Mouse (Mus musculus): ENCODE measurements around the gene Socs4. TPM values are rescaled to one million over a fixed set of nuclear protein-coding genes. Genes with fewer than 3 reads are reported as not detected.

The Socs4 gene
- total and polyA plus RNA-seq, 3 experiments, result 7.0 to 25.1 (median 13.2) TPM

DNA sequence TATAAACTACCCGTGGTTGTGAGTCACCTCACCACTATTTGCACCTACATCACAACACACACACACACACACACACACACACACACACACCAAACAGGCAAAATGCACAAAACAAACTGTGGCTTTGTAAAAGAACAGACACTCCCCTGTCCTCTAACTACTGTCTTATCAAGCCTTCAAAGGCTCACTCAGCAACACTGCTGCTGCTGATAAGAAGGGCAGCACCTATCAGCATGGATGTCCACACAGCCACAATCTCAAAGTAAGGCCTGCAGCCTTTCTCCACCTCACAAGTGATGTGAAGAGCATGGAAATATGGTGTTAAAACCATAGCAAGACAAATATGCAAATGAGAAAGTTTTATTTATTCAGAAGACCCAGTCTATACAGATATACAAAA, 36.1 kb upstream of the Socs4 start:
- in situ Hi-C loops (cut with MboI; ENCODE audit: low pct_ligation_motif_present, low pct_unique_long_range_greater_than_20kb, low sequenced_read_pairs) (loop anchor here (25.0 kb wide), 1 partner anchor 353 kb away; the partner anchor contains the start of gene Samd4), dilution Hi-C loops (cut with MboI; ENCODE audit: extremely low pct_ligation_motif_present, extremely low pct_unique_long_range_greater_than_20kb, low sequenced_read_pairs) (no loop called here)
- no peak overlapping the region for H3K27ac ChIP-seq (ENCODE audit: insufficient read depth, low read depth)
- H3K79me2 ChIP-seq (replicated peaks; ENCODE audit: control insufficient read depth, extremely low read depth, insufficient read depth, poor library complexity, severe bottlenecking), result no peaks in the 10 kb centered on the region
- DNase-seq (ENCODE audit: extremely low read depth), result no peak
- H3K27me3 ChIP-seq (replicated peaks), result no peaks in the 10 kb centered on the region
- no peak overlapping the region for H3K4me3 ChIP-seq (replicated peaks in 1 of 3; ENCODE audit: low read depth in 2 of 3, low read length in 2 of 3, poor library complexity in 1 of 3)
- H3K4me1 ChIP-seq (ENCODE audit: control insufficient read depth in 1 of 2, insufficient read depth in 2 of 2), result no peaks in the 10 kb centered on the region
- TF ChIP-seq KAT2A (IDR thresholded peaks at IDR 0.05; ENCODE audit: insufficient replicate concordance, low read length) (no peak), ZKSCAN1 (IDR thresholded peaks at IDR 0.05; ENCODE audit: borderline replicate concordance, low read depth, low read length) (no peak), ETS1 (conservative IDR thresholded peaks at IDR 0.05; ENCODE audit: low read depth, low read length) (no peak), ZMIZ1 (IDR thresholded peaks at IDR 0.05; ENCODE audit: low read depth, low read length) (no peak)
- peaks cover 9% of the 10 kb centered on the region for H3K9me3 ChIP-seq (replicated peaks; ENCODE audit: low read length)
- no peak overlapping the region for H3K9ac ChIP-seq (ENCODE audit: insufficient read depth, low read depth)
- peaks cover 39 to 56% of the 10 kb centered on the region in 2 experiments for H3K36me3 ChIP-seq (replicated peaks in 1 of 2; ENCODE audit: control insufficient read depth in 1 of 2, insufficient read depth in 1 of 2, low read length in 1 of 2)
- no peak overlapping the region for H3K4me2 ChIP-seq (ENCODE audit: insufficient read depth, low read depth, poor library complexity, severe bottlenecking)

DNA sequence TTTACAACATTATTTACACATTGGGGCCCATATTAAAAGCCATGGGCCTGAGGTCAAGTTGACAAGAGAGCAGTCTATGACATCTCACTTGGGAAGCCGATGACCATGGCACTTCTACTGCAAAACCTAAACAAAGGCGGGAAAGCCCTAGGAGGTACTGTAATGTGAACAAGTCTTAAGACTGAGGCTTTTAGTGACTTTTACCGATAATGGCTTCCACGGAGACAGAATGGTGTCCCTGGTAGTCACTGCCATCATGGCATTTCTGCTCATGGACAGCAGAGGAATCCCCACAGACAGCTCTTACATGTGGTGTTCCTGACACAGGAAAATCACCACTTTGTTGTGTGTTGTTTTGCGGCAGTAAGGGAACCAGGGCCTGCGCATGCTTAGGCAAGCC, 35.7 kb upstream of the Socs4 start:
- Histone ChIP-seq H3K4me3 (replicated peaks in 1 of 3; ENCODE audit: low read depth in 2 of 3, low read length in 2 of 3, poor library complexity in 1 of 3) (no peak overlapping the region), H3K4me1 (ENCODE audit: control insufficient read depth in 1 of 2, insufficient read depth in 2 of 2) (no peaks in the 10 kb centered on the region), H3K9ac (ENCODE audit: insufficient read depth, low read depth) (no peak overlapping the region), H3K9me3 (replicated peaks; ENCODE audit: low read length) (peaks cover 5% of the 10 kb centered on the region), H3K27ac (ENCODE audit: insufficient read depth, low read depth) (no peak overlapping the region), H3K79me2 (replicated peaks; ENCODE audit: control insufficient read depth, extremely low read depth, insufficient read depth, poor library complexity, severe bottlenecking) (no peaks in the 10 kb centered on the region), H3K27me3 (replicated peaks) (no peaks in the 10 kb centered on the region), H3K4me2 (ENCODE audit: insufficient read depth, low read depth, poor library complexity, severe bottlenecking) (no peak overlapping the region), H3K36me3 (replicated peaks in 1 of 2; ENCODE audit: control insufficient read depth in 1 of 2, insufficient read depth in 1 of 2, low read length in 1 of 2) (peaks cover 41 to 61% of the 10 kb centered on the region in 2 experiments)
- DNase-seq (ENCODE audit: extremely low read depth), result no peak
- TF ChIP-seq SIN3A (IDR thresholded peaks at IDR 0.05; ENCODE audit: low read length), result no peak
- no peak for TF ChIP-seq UBTF (IDR thresholded peaks at IDR 0.05; ENCODE audit: low read depth, low read length)
- TF ChIP-seq KAT2A (IDR thresholded peaks at IDR 0.05; ENCODE audit: insufficient replicate concordance, low read length), result no peak
- in situ Hi-C loops (cut with MboI; ENCODE audit: low pct_ligation_motif_present, low pct_unique_long_range_greater_than_20kb, low sequenced_read_pairs), result loop anchor here (25.0 kb wide), 1 partner anchor 354 kb away; the partner anchor contains the start of gene Samd4
- dilution Hi-C loops (cut with MboI; ENCODE audit: extremely low pct_ligation_motif_present, extremely low pct_unique_long_range_greater_than_20kb, low sequenced_read_pairs), result no loop called here

DNA sequence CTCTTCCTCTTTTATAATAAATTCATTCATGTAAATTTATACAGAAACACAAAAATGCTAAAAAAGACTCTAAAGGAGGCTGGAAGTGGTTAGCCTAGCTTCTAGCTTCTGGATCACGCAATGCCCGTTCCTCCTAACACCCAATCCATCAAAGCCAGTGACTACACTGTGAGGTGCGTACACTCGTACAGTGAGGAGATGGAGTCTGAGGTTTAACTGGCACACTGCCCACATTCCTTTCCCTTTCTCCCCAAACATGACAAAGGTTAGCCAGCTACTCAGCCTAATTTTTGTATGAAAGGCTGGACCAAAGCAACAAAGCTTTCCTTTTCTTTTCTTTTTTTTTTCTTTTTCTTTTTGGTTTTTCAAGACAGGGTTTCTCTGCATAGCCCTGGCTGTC, 34.0 kb upstream of the Socs4 start:
- no peak overlapping the region for H3K27ac ChIP-seq (ENCODE audit: insufficient read depth, low read depth)
- dilution Hi-C loops (cut with MboI; ENCODE audit: extremely low pct_ligation_motif_present, extremely low pct_unique_long_range_greater_than_20kb, low sequenced_read_pairs), result no loop called here

More for the DNA sequence above, 34.0 kb upstream of the Socs4 start:
- no peaks in the 10 kb centered on the region for H3K79me2 ChIP-seq (replicated peaks; ENCODE audit: control insufficient read depth, extremely low read depth, insufficient read depth, poor library complexity, severe bottlenecking)
- H3K9ac ChIP-seq (ENCODE audit: insufficient read depth, low read depth), result no peak overlapping the region
- H3K27me3 ChIP-seq (replicated peaks), result no peaks in the 10 kb centered on the region
- no peaks in the 10 kb centered on the region for H3K9me3 ChIP-seq (replicated peaks; ENCODE audit: low read length)
- DNase-seq (ENCODE audit: extremely low read depth), result no peak
- TF ChIP-seq EP300 (IDR thresholded peaks at IDR 0.05; ENCODE audit: low read length) (no peak), BHLHE40 (IDR thresholded peaks at IDR 0.05; ENCODE audit: low read depth, low read length) (no peak), E2F4 (IDR thresholded peaks at IDR 0.05; ENCODE audit: insufficient replicate concordance, low read depth, low read length) (no peak), IRF4 (IDR thresholded peaks at IDR 0.05; ENCODE audit: low read depth, low read length) (no peak), TBP (conservative IDR thresholded peaks at IDR 0.05; ENCODE audit: low read depth, low read length) (no peak), NRF1 (IDR thresholded peaks at IDR 0.05; ENCODE audit: low read depth, low read length) (no peak), SIN3A (IDR thresholded peaks at IDR 0.05; ENCODE audit: low read length) (no peak), MYC (IDR thresholded peaks at IDR 0.05; ENCODE audit: low read depth, low read length) (no peak)
- H3K4me2 ChIP-seq (ENCODE audit: insufficient read depth, low read depth, poor library complexity, severe bottlenecking), result no peak overlapping the region
- H3K4me3 ChIP-seq (replicated peaks in 1 of 3; ENCODE audit: low read depth in 2 of 3, low read length in 2 of 3, poor library complexity in 1 of 3), result no peak overlapping the region
- H3K36me3 ChIP-seq (replicated peaks in 1 of 2; ENCODE audit: control insufficient read depth in 1 of 2, insufficient read depth in 1 of 2, low read length in 1 of 2), result peaks cover 56 to 78% of the 10 kb centered on the region in 2 experiments
- in situ Hi-C loops (cut with MboI; ENCODE audit: low pct_ligation_motif_present, low pct_unique_long_range_greater_than_20kb, low sequenced_read_pairs), result loop anchor here (25.0 kb wide), 1 partner anchor 355 kb away; the partner anchor contains the start of gene Samd4
- H3K4me1 ChIP-seq (ENCODE audit: control insufficient read depth in 1 of 2, insufficient read depth in 2 of 2), result no peaks in the 10 kb centered on the region
